Mouse (Mus musculus) intestine, embryonic 16.5 days (tissue): ENCODE data around the gene Phgr1. TPM values are rescaled to one million over a fixed set of nuclear protein-coding genes. Genes with fewer than 3 reads are reported as not detected.

Source experiments
- ATAC-seq: fragments of 200-750 bp; cut with Nextera tagmentation; 2 replicates; pipeline ENCODE4 v1.8.0; 2017; ENCODE audit warnings: moderate TSS enrichment, moderate library complexity
- H3K27ac ChIP-seq: fragments of 300-500 bp; sonication (generic); 2 replicates; pipeline ENCODE4 v1.5.1; 2014; ENCODE audit warnings: mild to moderate bottlenecking, low read length
- H3K27me3 ChIP-seq: fragments of 300-500 bp; sonication (generic); replicated peaks from 2 replicates; pipeline ENCODE4 v1.6.1; 2014; ENCODE audit warnings: low read length, control low read depth, mixed read lengths; ENCODE audit not compliant: control insufficient read depth, insufficient read depth
- H3K36me3 ChIP-seq: fragments of 300-500 bp; sonication (generic); 2 replicates; pipeline ENCODE4 v1.6.1; 2014; ENCODE audit warnings: low read length, control low read depth; ENCODE audit not compliant: control insufficient read depth, insufficient read depth
- H3K4me1 ChIP-seq: fragments of 300-500 bp; sonication (generic); 2 replicates; pipeline ENCODE4 v1.6.1; 2014; ENCODE audit warnings: low read length, control low read depth, mixed read lengths; ENCODE audit not compliant: control insufficient read depth, insufficient read depth
- H3K4me2 ChIP-seq: fragments of 300-500 bp; sonication (generic); 2 replicates; pipeline ENCODE4 v1.6.1; 2014; ENCODE audit warnings: low read depth, low read length, control low read depth
- H3K4me3 ChIP-seq: fragments of 300-500 bp; sonication (generic); 2 replicates; pipeline ENCODE4 v1.5.1; 2014; ENCODE audit warnings: mild to moderate bottlenecking, low read length
- H3K9ac ChIP-seq: fragments of 300-500 bp; sonication (generic); 2 replicates; pipeline ENCODE4 v1.6.1; 2014; ENCODE audit warnings: low read depth, low read length
- H3K9me3 ChIP-seq: fragments of 300-500 bp; sonication (generic); 2 replicates; pipeline ENCODE4 v1.6.1; 2016; ENCODE audit warnings: low read length, control low read depth; ENCODE audit not compliant: control insufficient read depth
- WGBS: fragments of 180-500 bp; shearing (Covaris S2); extraction: QIAGEN DNeasy Blood & Tissue Kit; methylation state at CpG from one replicate; pipeline ENCODE4 v1.1.7; 2014; 5-methylcytosine and 5-hydroxymethylcytosine counted together
- polyA plus RNA-seq: library from polyadenylated mRNA; unstranded; fragments of >200 nt; fragmentation: Nextera tagmentation; extraction: Ambion mirVana; gene quantifications from 2 replicates; pipeline ENCODE4 v1.2.1, GENCODE M21; 2015

The Phgr1 gene
- polyA plus RNA-seq, 1 experiment from 2014 or later, result 66.9 TPM

DNA sequence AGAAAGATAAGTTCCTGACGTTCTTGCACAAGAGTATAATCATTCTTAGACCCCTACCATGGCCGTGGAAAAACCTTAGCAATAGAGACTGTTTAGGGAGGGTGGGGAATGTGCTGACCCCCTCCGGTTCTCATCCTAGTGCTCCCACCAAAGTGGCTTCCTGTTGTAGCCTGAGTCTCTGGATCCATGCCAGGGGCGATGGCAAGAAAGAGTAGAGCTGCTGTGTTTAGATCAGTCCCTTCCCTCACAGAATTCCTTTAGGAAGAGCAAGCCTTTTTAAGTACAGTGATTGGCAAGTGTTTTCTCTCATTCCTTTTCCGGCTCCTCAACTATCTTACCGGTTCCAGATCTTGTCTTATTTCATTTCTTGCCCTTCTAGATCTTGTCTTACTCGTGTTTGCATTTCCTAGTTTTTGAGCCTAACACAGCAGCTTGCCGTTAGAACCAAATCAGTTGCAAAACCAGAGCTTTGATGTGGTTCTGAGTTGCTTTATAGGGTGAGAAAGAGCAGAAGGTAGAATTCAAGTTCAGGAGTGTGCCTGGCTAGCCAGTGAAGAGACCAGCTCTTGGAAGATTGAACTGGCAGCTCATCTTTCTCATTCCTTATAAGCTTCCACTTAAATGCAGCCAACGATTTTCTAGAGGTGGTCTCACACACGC lies 25.1 kb upstream of the Phgr1 start:
- peak overlapping the region; percentile 96 for H3K4me2 ChIP-seq
- no peaks in the 10 kb centered on the region for H3K9me3 ChIP-seq
- H3K9ac ChIP-seq, result 0 out of 2 replicates have a peak overlapping the region, but pooled peaks have one; percentile 2
- peaks cover 28% of the 10 kb centered on the region for H3K4me1 ChIP-seq
- peaks cover under 1% of the 10 kb centered on the region; the same call in 1 of the 2 replicates for H3K27me3 ChIP-seq
- ATAC-seq, result no peak
- H3K27ac ChIP-seq, result no peak overlapping the region
- 0 out of 2 replicates have a peak, but pooled peaks cover 4% of the 10 kb centered on the region for H3K36me3 ChIP-seq
- H3K4me3 ChIP-seq, result peak overlapping the region; percentile 86
- 36% methylated on average over 10 of the region's 10 CpGs for WGBS

DNA sequence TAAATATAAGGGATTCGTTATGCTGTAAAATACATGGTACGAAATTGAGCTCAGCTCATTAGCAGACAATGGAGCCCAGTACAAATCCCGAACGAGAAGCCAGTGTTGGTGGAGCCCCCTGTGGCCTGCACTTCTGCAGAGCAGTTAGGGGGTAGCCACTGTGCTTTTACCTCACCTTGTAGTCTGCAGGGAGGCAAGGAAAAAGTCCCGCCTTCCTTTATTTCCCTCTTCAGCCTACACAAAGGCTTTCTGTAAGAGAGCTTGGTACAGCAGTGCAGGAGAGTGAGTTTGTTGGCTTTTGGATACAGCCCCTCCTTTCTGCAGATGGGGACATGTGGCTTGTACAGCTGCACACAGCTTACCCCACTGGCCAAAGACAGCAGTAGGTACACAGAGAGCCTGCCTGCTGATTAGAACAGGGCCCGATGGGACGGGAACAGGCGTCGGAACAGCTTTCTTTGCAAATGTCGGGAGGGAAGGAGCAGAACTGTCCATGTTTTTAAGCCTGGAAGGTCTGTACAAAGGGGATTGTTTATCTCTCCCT lies 23.2 kb upstream of the Phgr1 start:
- H3K9me3 ChIP-seq, result no peaks in the 10 kb centered on the region
- H3K4me1 ChIP-seq, result peaks cover 28% of the 10 kb centered on the region
- no peak overlapping the region for H3K4me2 ChIP-seq
- H3K4me3 ChIP-seq, result no peak overlapping the region
- 0 out of 2 replicates have a peak, but pooled peaks cover 4% of the 10 kb centered on the region for H3K36me3 ChIP-seq
- 57% methylated on average over 10 of the region's 10 CpGs for WGBS
- no peaks in the 10 kb centered on the region for H3K27me3 ChIP-seq
- no peak overlapping the region for H3K27ac ChIP-seq
- no peak overlapping the region for H3K9ac ChIP-seq
- ATAC-seq, result no peak

DNA sequence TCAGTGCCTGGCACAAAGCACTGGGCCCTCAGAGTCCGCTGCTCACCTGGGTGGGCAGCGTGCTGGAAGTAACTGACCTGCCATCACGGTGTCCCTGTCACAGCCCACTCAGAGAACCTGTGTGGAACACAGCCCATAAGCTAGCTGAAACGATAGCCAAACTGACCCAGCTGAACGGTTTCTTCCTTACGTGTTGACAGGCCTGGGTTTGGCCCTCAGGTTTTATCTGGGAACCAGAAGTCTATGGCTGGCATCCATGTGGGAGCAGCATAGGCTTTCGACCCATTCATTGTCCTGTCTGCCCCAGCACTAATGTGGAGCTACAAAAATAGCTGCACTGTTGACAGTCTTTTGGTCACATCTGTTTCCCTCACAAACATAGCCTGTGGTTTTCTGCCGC lies 22.1 kb upstream of the Phgr1 start:
- Histone ChIP-seq H3K4me2 (no peak overlapping the region), H3K27me3 (no peaks in the 10 kb centered on the region), H3K4me3 (no peak overlapping the region), H3K36me3 (0 out of 2 replicates have a peak, but pooled peaks cover 4% of the 10 kb centered on the region), H3K27ac (no peak overlapping the region), H3K9me3 (no peaks in the 10 kb centered on the region), H3K4me1 (peaks cover 21% of the 10 kb centered on the region), H3K9ac (no peak overlapping the region)
- ATAC-seq, result no peak
- 84% methylated on average over 8 of the region's 8 CpGs for WGBS

DNA sequence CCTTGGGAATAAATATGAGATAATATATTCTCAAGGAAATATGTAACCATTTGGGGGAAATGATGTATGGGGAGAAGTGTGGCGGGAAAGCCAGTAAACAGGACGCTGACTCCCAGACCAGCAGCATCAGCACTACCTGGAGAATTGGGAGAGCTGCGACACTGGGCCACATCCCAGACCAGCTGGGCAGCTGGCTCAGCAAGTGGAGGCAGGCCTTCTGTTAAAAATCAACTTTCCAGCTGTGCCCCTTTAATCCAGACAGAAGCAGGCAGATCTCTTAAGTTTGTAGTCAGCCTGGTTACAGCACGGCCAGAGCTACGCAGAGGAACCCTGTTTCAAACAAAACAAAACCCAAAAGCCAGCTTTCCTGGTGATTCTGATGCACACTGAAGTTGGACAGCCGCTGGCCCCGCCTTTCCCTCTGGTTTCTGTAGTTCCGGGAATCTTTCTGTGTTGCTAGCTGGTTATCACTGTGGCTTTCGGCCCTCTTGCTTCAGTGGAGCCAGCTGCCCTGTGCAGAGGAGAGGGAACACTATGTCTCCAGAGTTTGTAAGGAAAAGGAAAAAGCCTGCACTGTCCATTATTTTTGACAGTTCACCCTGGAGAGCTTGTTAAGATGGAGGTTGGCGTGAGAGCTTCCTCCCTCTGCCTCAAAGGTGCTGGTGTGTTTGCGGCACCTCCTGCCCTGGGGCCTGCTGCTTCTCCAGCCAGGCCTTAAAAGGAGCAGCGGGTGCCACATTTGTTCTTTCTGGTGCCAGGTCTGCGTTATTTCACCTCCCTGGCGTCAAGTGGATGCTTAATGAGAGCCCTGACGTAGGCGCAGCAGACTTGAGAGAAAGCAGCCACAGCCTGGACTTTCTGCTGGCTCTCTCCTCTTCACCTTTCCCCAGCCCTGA lies 20.4 kb upstream of the Phgr1 start:
- H3K27ac ChIP-seq, result peak overlapping the region; percentile 84
- peaks cover 17% of the 10 kb centered on the region for H3K4me1 ChIP-seq
- H3K9ac ChIP-seq, result no peak overlapping the region; the same call in 1 of the 2 replicates
- no peaks in the 10 kb centered on the region for H3K9me3 ChIP-seq
- 0 out of 2 replicates have a peak, but pooled peaks cover 4% of the 10 kb centered on the region for H3K36me3 ChIP-seq
- 48% methylated on average over 16 of the region's 16 CpGs for WGBS
- ATAC-seq, result peak; percentile 47
- H3K4me3 ChIP-seq, result no peak overlapping the region
- H3K27me3 ChIP-seq, result no peaks in the 10 kb centered on the region
- H3K4me2 ChIP-seq, result no peak overlapping the region

DNA sequence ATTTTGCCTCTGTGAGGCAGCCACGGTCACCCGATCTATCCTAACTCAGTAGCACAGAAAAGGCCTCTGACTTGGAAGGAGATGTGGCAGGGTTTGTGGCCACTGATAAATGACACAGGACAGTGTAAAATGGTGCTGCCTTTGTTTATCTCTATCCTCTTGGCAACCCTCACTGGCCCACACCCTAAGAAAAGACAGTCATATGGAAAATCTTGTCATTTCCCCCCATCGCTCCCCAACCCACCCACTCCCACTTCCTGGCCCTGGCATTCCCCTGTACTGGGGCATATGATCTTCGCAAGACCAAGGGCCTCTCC lies 19.8 kb upstream of the Phgr1 start:
- no peaks in the 10 kb centered on the region for H3K9me3 ChIP-seq
- H3K4me3 ChIP-seq, result no peak overlapping the region
- no peak overlapping the region for H3K27ac ChIP-seq
- H3K9ac ChIP-seq, result no peak overlapping the region
- H3K27me3 ChIP-seq, result no peaks in the 10 kb centered on the region
- ATAC-seq, result 0 out of 2 replicates have a peak, but pooled peaks have one; percentile 9
- H3K4me1 ChIP-seq, result peaks cover 15% of the 10 kb centered on the region
- 0 out of 2 replicates have a peak, but pooled peaks cover 4% of the 10 kb centered on the region for H3K36me3 ChIP-seq
- 63% methylated on average over 4 of the region's 4 CpGs for WGBS
- H3K4me2 ChIP-seq, result no peak overlapping the region

DNA sequence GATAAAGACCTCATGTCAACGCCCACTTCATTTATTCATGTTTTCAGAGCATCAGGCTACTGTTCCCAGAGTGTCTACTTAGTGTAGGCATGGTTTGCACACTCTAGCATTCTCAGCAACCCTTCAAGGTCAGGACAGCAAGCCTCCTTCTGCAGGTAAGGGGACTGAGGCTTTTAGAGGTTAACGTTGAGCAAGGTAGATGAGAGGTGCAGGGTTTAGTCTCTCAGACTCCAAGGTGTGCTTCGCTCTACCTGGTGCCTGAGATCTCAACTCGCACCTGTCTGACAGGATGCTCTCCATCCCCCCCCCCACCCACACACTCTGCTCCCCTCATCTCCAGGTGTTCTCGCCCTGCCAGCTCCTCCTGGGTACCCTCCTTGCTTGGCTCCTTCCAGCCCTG lies 18.4 kb upstream of the Phgr1 start:
- H3K27ac ChIP-seq, result no peak overlapping the region
- no peaks in the 10 kb centered on the region for H3K9me3 ChIP-seq
- no peak overlapping the region for H3K4me2 ChIP-seq
- no peaks in the 10 kb centered on the region for H3K27me3 ChIP-seq
- no peak overlapping the region for H3K9ac ChIP-seq
- 85% methylated on average over 5 of the region's 5 CpGs for WGBS
- ATAC-seq, result no peak
- 0 out of 2 replicates have a peak, but pooled peaks cover 4% of the 10 kb centered on the region for H3K36me3 ChIP-seq
- H3K4me3 ChIP-seq, result no peak overlapping the region
- peaks cover 11% of the 10 kb centered on the region for H3K4me1 ChIP-seq

DNA sequence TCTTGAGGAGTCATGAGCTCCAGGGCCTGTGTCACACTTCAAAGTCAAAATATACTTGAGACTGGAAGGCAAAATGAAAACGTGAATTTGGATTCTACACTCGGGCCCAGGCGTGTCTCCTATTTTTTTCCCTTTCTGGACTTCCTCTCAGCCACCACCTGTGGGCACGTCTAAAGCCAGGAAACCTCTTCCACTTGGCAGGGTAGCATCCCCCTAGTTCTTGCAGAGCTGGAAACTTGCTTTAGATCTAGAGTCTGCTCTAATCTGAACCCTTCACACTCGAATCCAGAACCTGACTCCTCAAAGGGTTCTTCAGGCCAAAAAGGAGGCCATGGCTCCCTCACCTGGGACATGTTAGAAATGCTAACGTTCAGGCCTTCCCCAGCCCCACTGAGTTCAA lies 17.2 kb upstream of the Phgr1 start:
- Histone ChIP-seq H3K9ac (no peak overlapping the region), H3K4me1 (peaks cover 20% of the 10 kb centered on the region), H3K4me3 (no peak overlapping the region), H3K27me3 (no peaks in the 10 kb centered on the region), H3K4me2 (no peak overlapping the region), H3K9me3 (no peaks in the 10 kb centered on the region), H3K27ac (no peak overlapping the region), H3K36me3 (no peaks in the 10 kb centered on the region)
- 78% methylated on average over 6 of the region's 6 CpGs for WGBS
- ATAC-seq, result no peak

DNA sequence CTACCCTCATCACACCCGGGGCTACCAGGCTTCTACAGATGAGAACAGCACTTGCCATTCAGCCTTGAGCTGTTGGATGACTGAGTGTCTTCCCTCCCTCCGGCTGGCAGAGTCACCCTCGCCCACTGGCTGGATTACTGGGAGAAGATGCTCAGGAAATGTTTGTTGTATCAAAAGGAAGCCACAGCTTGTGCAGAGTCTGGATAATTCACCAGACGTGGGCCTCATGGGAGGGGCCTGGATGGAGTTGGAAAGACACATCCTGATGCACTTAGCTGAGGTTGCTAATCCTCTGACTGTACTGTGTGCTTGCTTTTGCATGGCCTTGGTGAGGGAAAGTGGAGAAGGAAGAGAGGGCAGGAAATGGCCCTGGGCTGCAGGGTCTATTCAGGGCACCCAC lies 16.5 kb upstream of the Phgr1 start:
- Histone ChIP-seq H3K4me1 (peaks cover 22% of the 10 kb centered on the region), H3K36me3 (no peaks in the 10 kb centered on the region), H3K9ac (no peak overlapping the region), H3K27me3 (no peaks in the 10 kb centered on the region), H3K9me3 (no peaks in the 10 kb centered on the region), H3K4me2 (no peak overlapping the region), H3K4me3 (no peak overlapping the region), H3K27ac (no peak overlapping the region)
- WGBS, result 72% methylated on average over 4 of the region's 4 CpGs
- ATAC-seq, result no peak

DNA sequence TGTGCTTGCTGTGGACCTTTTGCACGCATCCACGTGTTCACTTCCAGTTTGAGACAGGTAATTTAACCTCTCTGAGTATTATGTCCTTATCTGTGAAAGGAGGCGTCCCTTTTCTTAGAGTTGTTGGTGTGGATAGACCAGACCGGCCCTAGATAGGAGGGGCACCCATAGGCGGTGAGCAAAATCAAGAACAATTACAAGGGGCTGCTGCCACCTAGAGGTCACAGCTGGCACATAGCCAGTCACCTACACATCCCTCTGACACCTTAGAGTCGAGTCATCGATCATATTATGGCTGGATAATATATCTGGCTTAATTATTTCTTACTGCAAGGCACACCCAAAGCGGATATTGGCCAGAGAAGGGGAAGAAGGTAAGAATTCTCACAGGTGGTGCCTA lies 12.7 kb upstream of the Phgr1 start:
- Histone ChIP-seq H3K9me3 (no peaks in the 10 kb centered on the region), H3K36me3 (no peaks in the 10 kb centered on the region), H3K27ac (no peak overlapping the region), H3K9ac (no peak overlapping the region; the same call in 1 of the 2 replicates), H3K4me1 (peaks cover 46% of the 10 kb centered on the region), H3K4me2 (no peak overlapping the region), H3K27me3 (no peaks in the 10 kb centered on the region), H3K4me3 (no peak overlapping the region)
- peak; percentile 57 for ATAC-seq
- 14% methylated on average over 8 of the region's 8 CpGs for WGBS
